Mouse (Mus musculus): ENCODE data around the gene Gng12. TPM values are rescaled to one million over a fixed set of nuclear protein-coding genes. Genes with fewer than 3 reads are reported as not detected.

Gng12 gene
- polyA plus RNA-seq, 1 experiment from 2014 or later, result 56.0 TPM

DNA sequence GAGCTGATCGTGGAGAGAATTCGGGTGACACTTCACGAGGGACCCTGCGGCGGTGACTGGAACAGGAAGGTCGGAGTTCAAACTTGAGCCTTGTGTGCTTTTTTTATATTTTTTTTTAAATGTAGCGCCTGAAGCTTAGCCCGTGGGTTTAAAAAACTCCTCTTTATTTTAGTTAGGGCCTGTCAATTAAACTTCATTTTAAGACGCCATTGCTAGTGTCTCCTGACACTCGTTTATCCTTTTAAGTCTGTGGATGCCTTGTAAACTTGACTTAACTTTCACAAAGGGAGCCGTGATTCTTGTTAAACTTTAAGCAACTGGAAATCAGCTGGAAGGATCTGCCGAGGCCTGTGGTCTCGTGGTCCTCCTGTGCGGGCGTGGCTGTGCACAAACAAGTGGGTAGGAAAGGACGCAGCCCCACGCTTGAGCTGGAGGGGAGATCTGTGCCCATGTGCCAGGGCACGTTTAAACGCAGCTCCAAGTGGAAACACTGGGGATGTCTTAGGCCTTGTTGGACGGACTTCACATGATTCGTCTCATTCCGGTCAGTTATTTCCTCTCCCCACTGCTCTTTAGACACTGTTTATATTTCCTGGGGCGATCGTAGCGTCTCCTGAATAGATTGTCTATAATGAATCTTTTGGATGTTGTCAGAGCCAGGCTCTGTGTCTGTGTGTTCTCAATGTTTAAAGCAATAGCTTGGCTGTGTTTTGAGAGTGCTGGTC lies 886 bp downstream of the Gng12 start:
- H3K9me3 ChIP-seq, result no peaks in the 10 kb centered on the region
- peak overlapping the region; percentile 91 for H3K9ac ChIP-seq
- H3K27ac ChIP-seq, result peak overlapping the region; percentile 60; the same call in 1 of the 2 replicates
- H3K27me3 ChIP-seq, result no peaks in the 10 kb centered on the region; the same call in 1 of the 2 replicates
- no peak for ATAC-seq (ENCODE audit: insufficient number of reproducible peaks, insufficient read depth, low FRiP score, low TSS enrichment, low read depth)
- 2% methylated on average over 25 of the region's 25 CpGs for WGBS
- H3K36me3 ChIP-seq, result no peaks in the 10 kb centered on the region
- H3K4me3 ChIP-seq, result peak overlapping the region; percentile 86
- H3K4me1 ChIP-seq, result peaks cover 11% of the 10 kb centered on the region
- peak overlapping the region; percentile 84 for H3K4me2 ChIP-seq

DNA sequence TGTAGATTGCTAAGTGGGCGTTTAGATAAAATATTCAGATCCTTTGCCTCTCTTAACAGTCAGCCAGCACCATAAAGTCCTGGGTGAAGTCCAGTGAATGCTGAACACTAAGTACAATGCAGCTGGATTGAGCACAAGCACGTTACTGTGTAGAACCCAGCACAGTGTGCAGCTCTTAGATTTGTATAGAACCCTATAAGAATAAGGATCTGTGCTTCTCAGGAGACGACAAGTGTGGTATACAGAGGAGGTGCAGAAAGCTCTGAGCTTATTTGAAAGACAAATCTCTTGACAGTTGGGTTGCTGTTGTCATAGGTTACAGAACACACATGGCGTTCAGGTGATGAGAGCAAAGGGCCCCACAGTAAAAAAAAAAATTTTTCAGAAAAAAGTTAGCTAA lies 1.8 kb downstream of the Gng12 start:
- WGBS, result 61% methylated on average over 4 of the region's 4 CpGs

DNA sequence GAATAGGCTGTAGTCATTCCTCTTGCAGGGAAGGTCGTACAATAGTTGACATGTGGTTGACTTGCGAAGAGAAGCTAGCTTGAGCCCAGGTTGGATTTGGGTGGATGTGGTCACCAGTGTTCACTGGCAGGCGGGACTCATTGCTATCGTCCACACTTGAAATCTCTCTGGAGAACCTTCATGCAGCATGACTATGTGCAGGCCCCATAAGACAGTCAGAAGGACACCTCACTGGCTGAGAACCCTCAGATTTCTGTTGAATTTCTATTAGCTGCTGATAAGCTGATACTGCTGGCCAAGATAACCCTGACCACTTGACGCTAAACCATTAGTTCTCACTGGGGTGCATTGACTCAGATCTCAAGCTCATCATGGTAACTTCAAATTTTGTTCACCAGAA lies 5.7 kb downstream of the Gng12 start:
- ATAC-seq (ENCODE audit: insufficient number of reproducible peaks, insufficient read depth, low FRiP score, low TSS enrichment, low read depth), result no peak
- H3K27me3 ChIP-seq, result no peaks in the 10 kb centered on the region
- H3K9ac ChIP-seq, result no peak overlapping the region
- H3K9me3 ChIP-seq, result no peaks in the 10 kb centered on the region
- H3K4me1 ChIP-seq, result peaks cover 13% of the 10 kb centered on the region
- no peaks in the 10 kb centered on the region for H3K36me3 ChIP-seq
- no peak overlapping the region for H3K27ac ChIP-seq
- H3K4me3 ChIP-seq, result no peak overlapping the region
- WGBS, result 91% methylated on average over 5 of the region's 5 CpGs
- H3K4me2 ChIP-seq, result no peak overlapping the region

More for the DNA sequence above, 1.8 kb downstream of the Gng12 start:
- ATAC-seq (ENCODE audit: insufficient number of reproducible peaks, insufficient read depth, low FRiP score, low TSS enrichment, low read depth), result no peak
- no peaks in the 10 kb centered on the region for H3K36me3 ChIP-seq
- no peak overlapping the region for H3K9ac ChIP-seq
- H3K9me3 ChIP-seq, result no peaks in the 10 kb centered on the region
- H3K4me1 ChIP-seq, result peaks cover 11% of the 10 kb centered on the region
- H3K27ac ChIP-seq, result no peak overlapping the region
- H3K27me3 ChIP-seq, result no peaks in the 10 kb centered on the region; the same call in 1 of the 2 replicates
- H3K4me3 ChIP-seq, result peak overlapping the region; percentile 86
- peak overlapping the region; percentile 84 for H3K4me2 ChIP-seq

DNA sequence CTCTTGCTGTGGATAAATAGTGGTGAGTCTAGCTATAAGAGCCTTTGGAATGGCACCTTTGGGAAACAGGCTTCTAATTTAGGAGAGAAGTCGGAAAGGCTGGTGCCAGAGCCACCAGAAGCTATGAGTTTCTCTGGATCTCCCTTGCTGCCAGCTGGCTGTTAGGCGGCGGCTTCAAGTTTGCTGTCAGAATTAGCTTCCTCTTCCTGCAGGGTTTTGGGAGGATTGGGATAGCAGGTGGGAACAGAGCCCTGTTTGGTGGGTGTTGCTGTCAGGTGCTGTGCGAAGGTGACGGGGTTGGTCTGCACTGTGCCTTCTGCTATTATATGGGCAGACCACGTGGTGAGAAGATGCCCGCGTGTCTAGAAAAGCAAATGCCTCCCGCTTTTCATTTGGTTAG lies 7.0 kb downstream of the Gng12 start:
- Histone ChIP-seq H3K27me3 (no peaks in the 10 kb centered on the region), H3K4me1 (peaks cover 6% of the 10 kb centered on the region; the same call in 1 of the 2 replicates), H3K27ac (no peak overlapping the region), H3K36me3 (no peaks in the 10 kb centered on the region), H3K9ac (no peak overlapping the region), H3K4me3 (no peak overlapping the region), H3K9me3 (no peaks in the 10 kb centered on the region), H3K4me2 (no peak overlapping the region)
- ATAC-seq (ENCODE audit: insufficient number of reproducible peaks, insufficient read depth, low FRiP score, low TSS enrichment, low read depth), result no peak
- WGBS, result 86% methylated on average over 9 of the region's 9 CpGs

DNA sequence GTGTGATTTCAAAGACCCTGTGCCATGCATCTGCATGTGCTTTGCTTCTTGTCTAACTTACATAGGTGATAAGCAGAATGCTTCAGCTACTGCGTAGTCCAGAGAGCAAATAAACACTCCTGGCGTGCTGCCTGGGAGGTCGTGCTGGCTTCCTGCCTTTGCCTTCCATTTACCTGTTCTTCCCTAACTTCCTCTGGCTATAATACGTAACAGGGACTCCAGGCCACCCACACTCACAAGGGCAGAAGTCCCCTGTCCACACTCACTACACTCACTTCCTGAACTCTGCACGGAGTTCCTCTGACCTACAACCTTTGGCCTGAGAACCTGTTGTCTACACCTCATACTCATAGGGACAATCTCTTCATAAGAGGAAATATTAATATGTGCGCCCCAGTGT lies 7.5 kb downstream of the Gng12 start:
- Histone ChIP-seq H3K9ac (no peak overlapping the region), H3K27ac (no peak overlapping the region), H3K4me2 (no peak overlapping the region), H3K4me3 (no peak overlapping the region), H3K27me3 (no peaks in the 10 kb centered on the region), H3K4me1 (peaks cover 11% of the 10 kb centered on the region; the same call in 1 of the 2 replicates), H3K36me3 (no peaks in the 10 kb centered on the region), H3K9me3 (no peaks in the 10 kb centered on the region)
- 80% methylated on average over 6 of the region's 6 CpGs for WGBS
- no peak for ATAC-seq (ENCODE audit: insufficient number of reproducible peaks, insufficient read depth, low FRiP score, low TSS enrichment, low read depth)

DNA sequence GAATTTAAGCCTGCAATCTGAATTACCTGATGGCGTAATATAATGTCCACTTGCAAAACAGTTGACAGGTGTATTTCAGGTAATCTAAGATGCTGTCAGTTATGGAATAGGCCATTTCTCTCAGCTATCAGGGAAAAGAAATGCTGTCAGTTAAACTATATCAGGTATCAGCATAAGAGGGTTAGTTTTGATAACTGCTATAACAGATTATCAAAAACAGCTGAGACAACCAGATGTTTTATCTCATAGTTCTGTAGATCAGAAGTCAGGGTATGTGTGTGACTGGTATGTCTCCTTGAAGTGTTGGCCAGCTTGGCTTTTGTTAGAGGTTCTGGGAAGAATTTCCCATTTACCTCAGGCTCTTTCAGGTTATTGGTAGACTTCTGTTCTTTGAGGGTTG lies 10.0 kb downstream of the Gng12 start:
- no peak overlapping the region for H3K9ac ChIP-seq
- 94% methylated on average over 1 of the region's 1 CpGs for whole genome bisulfite sequencing
- no peaks in the 10 kb centered on the region for H3K27me3 ChIP-seq
- no peak for ATAC-seq (ENCODE audit: insufficient number of reproducible peaks, insufficient read depth, low FRiP score, low TSS enrichment, low read depth)
- no peaks in the 10 kb centered on the region for H3K9me3 ChIP-seq
- no peak overlapping the region for H3K27ac ChIP-seq
- H3K4me2 ChIP-seq, result no peak overlapping the region
- H3K4me1 ChIP-seq, result peaks cover 14% of the 10 kb centered on the region; the same call in 1 of the 2 replicates
- H3K4me3 ChIP-seq, result no peak overlapping the region
- H3K36me3 ChIP-seq, result no peaks in the 10 kb centered on the region

DNA sequence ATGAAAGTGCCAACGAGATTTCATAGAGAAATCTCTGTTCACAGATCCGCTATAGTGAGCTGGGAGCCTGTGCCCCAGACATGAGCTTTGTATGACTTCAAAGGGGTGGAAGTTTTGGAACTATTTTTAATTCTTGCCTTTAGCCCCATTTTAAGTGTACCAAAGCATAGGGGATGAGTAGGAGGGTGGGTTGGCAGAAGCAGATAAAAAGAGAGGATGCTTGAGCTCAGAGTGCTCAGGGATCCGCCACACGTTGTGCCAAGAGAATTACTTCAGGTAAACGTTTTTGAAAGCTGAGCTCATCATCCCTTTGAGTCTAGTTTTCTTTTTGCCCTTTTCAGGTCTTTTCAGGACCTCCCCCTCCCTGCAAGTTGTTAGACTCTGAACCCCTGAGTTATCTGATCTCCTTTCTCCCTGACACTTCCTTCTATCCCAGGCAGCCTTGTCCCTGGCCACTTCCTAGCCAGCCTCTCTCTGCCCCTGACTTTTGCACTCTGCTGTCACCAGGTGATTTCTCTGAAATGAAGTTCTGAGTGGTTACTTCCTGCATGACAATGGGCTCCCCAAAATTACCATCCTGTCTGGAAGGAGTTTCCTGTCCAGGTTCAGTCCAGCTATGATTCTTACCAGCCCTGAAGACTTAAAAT lies 12.3 kb downstream of the Gng12 start:
- H3K9ac ChIP-seq, result no peak overlapping the region
- 64% methylated on average over 5 of the region's 5 CpGs for WGBS
- H3K27me3 ChIP-seq, result no peaks in the 10 kb centered on the region
- ATAC-seq (ENCODE audit: insufficient number of reproducible peaks, insufficient read depth, low FRiP score, low TSS enrichment, low read depth), result no peak
- no peak overlapping the region for H3K4me2 ChIP-seq
- no peaks in the 10 kb centered on the region for H3K36me3 ChIP-seq
- peaks cover 14% of the 10 kb centered on the region; the same call in 1 of the 2 replicates for H3K4me1 ChIP-seq
- no peak overlapping the region for H3K27ac ChIP-seq
- H3K4me3 ChIP-seq, result no peak overlapping the region
- no peaks in the 10 kb centered on the region for H3K9me3 ChIP-seq

DNA sequence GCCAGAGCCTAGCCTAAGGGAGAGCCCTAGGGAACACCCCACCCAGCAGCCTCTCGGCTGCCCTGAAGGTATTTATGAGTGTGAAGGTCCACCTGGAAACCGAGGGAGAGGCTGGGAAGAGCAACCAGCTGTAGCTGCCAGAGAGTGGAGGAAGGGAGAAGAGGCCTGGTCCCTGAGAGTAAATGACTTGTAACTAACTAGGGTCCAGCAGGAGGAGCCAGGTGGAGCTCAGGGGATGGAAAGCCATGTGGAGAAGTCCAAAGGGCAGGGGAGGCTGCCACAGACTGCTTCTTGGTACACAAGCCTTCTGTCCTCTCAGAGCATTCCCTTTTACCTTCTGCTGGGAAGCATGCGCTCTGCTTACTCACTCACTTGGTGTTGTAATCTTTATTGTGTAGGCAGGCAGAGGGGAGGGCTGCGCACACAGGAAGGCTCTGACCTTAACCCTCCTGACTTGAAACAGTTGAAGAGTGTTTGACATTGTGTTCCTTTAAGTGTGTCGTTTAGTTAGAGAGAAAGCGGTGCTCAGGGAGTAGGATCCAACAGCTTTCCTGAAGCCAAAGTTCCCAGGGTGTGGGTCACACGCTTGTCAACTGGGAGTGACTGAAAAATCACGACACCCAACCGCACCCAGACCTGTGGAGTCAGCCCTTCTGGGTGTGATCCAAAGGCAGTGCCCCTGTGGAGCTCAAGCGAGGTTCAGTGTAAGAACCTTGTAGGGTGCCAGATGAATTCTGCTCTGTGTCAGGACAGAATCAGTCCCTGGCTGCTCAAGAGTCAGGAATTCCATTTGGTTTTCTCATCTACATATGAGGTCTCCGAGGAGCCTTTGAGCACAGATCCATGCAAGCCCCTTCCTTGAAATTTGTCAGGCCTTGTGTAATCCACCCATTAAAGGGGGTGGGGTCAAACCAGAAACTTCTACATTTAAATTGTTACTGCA lies 14.6 kb downstream of the Gng12 start:
- no peaks in the 10 kb centered on the region for H3K27me3 ChIP-seq
- peaks cover 12% of the 10 kb centered on the region; the same call in 1 of the 2 replicates for H3K4me1 ChIP-seq
- peak; percentile 37; the same call in 1 of the 2 replicates for ATAC-seq (ENCODE audit: insufficient number of reproducible peaks, insufficient read depth, low FRiP score, low TSS enrichment, low read depth)
- no peaks in the 10 kb centered on the region for H3K9me3 ChIP-seq
- H3K9ac ChIP-seq, result no peak overlapping the region
- no peak overlapping the region for H3K4me3 ChIP-seq
- H3K27ac ChIP-seq, result peak overlapping the region; percentile 23; the same call in 1 of the 2 replicates
- WGBS, result 59% methylated on average over 11 of the region's 11 CpGs
- H3K36me3 ChIP-seq, result 0 out of 2 replicates have a peak, but pooled peaks cover 2% of the 10 kb centered on the region
- H3K4me2 ChIP-seq, result no peak overlapping the region

DNA sequence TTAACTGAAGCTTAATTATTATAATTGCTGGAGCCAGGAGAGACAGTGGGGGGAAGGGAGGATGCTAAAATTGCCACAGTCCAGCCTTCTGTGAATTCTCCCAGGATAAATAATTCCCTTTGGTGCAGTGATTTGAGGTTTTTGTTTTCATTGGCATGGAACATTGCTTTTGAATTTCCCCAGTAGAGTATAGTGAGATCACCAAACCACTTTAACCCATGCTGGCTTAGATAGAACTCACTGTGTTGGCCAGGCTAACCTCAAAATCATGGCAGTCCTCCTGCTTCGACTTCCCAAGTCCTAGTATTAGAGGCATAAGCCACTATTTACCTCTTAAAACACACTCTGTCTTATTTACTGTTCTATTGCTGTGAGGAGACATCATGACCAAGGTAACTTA lies 17.2 kb downstream of the Gng12 start:
- 82% methylated on average over 1 of the region's 1 CpGs for WGBS
- Histone ChIP-seq H3K9me3 (no peaks in the 10 kb centered on the region), H3K4me1 (peaks cover 7% of the 10 kb centered on the region; the same call in 1 of the 2 replicates), H3K4me3 (no peak overlapping the region), H3K27me3 (no peaks in the 10 kb centered on the region), H3K9ac (no peak overlapping the region), H3K36me3 (0 out of 2 replicates have a peak, but pooled peaks cover 2% of the 10 kb centered on the region), H3K4me2 (no peak overlapping the region), H3K27ac (no peak overlapping the region)
- no peak for ATAC-seq (ENCODE audit: insufficient number of reproducible peaks, insufficient read depth, low FRiP score, low TSS enrichment, low read depth)

DNA sequence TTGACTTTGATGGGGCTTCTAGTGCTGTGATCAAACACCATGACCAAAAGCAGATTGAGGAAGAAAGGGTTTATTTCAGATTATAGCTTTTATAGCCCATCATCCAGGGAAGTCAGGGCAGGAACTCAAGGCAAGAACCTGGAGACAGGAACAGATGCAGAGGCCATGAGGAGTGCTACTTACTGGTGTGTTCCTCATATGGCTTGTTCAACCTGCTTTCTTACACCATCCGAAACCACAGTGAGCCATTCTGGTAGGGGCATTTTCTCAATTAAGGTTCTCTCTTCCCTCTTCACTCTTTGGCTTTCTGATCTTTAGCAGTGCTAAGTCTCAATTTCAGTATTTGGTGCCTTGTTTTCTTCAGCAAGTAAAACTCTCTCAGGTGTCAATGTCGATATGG lies 19.4 kb downstream of the Gng12 start:
- H3K4me3 ChIP-seq, result no peak overlapping the region
- no peak overlapping the region for H3K27ac ChIP-seq
- ATAC-seq (ENCODE audit: insufficient number of reproducible peaks, insufficient read depth, low FRiP score, low TSS enrichment, low read depth), result no peak
- H3K36me3 ChIP-seq, result 0 out of 2 replicates have a peak, but pooled peaks cover 2% of the 10 kb centered on the region
- H3K4me1 ChIP-seq, result no peaks in the 10 kb centered on the region
- H3K4me2 ChIP-seq, result no peak overlapping the region
- H3K27me3 ChIP-seq, result no peaks in the 10 kb centered on the region
- no peaks in the 10 kb centered on the region for H3K9me3 ChIP-seq
- WGBS, result 85% methylated on average over 2 of the region's 2 CpGs
- no peak overlapping the region for H3K9ac ChIP-seq

DNA sequence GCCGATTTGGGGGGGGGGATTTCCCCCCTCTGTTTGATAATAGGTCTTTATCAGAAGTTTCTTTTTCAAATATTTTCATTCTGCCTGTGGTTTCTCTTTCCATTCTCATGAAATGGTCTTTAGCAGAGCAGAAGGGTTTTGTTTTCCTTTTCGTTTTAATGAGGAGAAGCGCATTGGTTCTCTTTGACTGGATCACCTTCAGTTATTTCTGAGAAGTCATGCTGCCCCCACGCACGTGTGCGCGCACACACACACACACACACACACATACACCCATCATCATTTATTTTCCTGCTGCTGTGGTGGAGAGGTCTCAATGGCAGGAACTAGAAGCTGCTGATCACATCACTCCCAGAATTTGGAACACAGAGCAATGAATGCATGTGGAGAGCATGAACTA lies 20.8 kb downstream of the Gng12 start:
- Histone ChIP-seq H3K4me2 (no peak overlapping the region), H3K9ac (no peak overlapping the region), H3K36me3 (0 out of 2 replicates have a peak, but pooled peaks cover 2% of the 10 kb centered on the region), H3K9me3 (no peaks in the 10 kb centered on the region), H3K27ac (no peak overlapping the region), H3K4me1 (no peaks in the 10 kb centered on the region), H3K27me3 (no peaks in the 10 kb centered on the region), H3K4me3 (no peak overlapping the region)
- 91% methylated on average over 7 of the region's 7 CpGs for WGBS
- no peak for ATAC-seq (ENCODE audit: insufficient number of reproducible peaks, insufficient read depth, low FRiP score, low TSS enrichment, low read depth)
